Mouse (Mus musculus) liver, adult (tissue): ENCODE measurements around the gene Dnal4.

Experiments
- GATA4 ChIP-seq: IDR thresholded peaks from 2 replicates; pipeline ENCODE4 v1.6.1; 2014; ENCODE audit warnings: mild to moderate bottlenecking, low read length; ENCODE audit not compliant: insufficient replicate concordance

Dnal4 gene

DNA sequence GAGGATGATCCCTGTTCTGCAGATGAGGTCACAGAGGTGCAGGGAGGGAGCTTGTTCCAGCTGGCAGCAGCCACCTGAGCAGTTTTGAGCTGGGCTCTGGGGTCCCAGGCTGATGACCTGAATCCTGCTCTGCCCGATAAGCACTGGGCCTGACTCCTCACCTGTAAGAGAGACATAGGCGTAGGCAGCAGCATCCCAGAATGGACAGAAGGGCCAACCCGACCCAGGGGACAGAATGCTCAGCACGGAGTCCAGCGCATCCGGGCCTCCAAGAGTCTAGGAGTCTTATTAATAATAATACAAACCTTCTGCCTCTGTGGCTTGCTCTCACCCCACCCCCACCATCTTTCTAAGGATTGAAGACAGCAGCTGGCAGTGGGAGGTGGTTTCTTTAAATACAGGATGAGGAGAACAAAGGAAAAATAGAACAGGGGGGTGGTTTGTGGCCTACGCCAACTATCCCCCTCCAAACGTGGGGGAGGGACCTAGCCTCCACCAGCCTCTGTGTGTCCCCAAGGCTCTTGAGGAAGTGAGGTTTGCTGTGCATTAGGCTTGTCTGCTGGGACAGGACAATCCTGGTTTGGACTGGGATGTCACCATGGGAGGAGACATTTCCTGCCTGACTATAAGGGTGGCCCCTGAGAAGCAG is 21.5 kb downstream of the Dnal4 start:
- TF ChIP-seq GATA4, result no peak

DNA sequence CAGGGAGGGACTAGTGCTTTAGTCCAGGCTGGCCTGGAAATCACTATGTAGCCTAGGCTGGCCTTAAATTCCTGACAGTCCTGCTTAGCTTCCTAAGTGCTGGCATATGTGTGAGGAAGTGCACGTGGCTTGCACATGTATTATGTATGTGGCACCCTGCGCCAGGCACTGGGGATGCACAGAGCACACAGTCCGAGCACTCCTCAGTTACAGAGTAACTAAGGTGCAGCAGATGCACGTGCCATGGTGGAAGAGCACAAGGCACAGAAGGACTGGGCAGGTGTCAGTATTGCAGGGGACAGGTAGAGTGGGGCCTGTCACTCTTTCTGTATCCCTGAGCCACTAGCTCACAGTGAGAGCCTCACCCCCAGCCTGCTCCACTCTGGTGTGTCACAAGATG is 22.5 kb downstream of the Dnal4 start:
- no peak for TF ChIP-seq GATA4

DNA sequence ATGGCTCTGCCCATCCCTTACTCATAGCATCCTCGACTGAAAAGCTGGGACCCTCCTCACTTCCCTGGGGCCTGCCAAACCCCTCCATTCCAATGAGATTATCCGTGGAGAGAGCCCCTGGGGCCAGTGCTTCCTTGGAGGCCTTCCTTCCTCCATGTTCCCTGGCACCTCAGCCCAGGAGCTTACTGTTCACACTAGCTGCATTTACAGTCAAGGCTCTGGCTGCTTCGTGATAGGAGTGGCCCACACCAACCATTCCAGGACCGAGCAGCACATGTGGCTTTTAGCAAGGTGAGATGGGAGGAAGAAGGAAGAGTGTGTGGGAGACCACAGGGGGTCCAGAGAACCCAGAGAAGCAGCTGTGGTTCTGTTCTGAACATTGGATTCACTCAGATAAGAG is 23.8 kb downstream of the Dnal4 start:
- TF ChIP-seq GATA4, result no peak

DNA sequence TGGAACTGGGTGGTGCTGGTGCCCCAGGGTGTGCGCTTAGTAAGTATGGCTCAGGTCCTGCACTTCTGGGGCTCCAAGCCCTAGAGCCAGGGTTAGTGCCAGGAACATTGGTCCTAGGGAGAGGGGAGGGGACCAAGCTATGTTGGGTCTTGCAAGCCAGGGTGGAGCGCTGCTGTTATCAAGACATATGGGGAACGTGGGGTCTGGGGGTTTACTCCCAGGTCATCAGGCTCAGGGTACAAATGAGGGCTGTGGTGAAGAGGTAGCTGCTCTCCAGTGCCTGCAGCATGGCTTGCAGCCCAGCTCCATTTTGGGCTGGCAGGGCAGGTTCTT is 24.3 kb downstream of the Dnal4 start:
- no peak for TF ChIP-seq GATA4

DNA sequence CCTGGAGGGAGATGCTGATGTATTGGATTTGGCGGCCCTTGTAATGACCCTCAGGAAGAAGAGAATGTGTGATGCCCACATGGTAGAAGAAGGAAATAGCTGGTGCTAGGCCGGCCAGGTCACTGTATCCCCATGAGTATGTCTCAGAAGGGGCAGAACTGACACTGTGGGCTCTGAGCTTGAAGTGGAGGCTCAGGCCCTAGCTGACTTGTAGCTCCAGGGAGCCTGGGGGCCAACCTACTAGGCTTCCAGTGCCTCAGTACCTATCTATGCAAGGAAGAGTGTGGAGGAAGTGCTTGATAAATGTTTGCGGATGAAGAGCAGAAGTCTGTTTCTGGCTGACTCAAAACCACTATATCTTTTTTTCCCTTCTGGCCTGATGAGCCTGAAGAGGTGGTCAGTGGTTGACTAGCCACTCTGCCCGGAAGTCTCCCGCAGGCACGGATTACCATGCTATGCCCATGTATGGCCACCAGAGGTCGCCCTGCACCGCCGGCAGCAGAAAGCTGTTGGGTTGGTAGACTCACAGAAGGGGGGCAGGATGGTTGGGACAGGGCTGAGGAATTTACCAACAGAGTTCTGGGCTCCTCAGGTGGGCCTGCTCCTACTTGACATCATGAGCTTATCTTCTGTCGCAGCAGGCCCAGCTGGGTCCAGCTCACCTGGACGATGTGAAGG is 24.8 kb downstream of the Dnal4 start:
- TF ChIP-seq GATA4, result no peak

DNA sequence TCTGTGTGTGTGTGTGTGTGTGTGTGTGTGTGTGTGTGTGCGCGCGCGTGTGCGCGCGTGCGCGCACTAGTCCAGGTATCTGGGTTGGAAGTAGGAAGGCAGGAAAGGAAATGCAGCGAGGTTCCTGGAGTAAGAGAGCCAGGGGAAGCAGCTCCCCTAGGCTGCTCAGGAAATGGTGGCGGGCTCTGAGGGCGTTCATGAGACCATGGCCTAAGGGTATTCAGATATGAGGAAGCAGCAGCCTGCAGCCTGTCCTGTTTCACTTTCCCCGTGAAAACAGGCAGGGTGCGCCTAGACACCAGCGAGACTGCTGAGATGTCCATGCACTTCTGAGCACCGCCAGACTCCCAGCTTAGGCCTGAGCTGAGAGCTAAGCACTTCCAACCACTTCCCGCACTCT is 25.9 kb downstream of the Dnal4 start:
- TF ChIP-seq GATA4, result no peak

DNA sequence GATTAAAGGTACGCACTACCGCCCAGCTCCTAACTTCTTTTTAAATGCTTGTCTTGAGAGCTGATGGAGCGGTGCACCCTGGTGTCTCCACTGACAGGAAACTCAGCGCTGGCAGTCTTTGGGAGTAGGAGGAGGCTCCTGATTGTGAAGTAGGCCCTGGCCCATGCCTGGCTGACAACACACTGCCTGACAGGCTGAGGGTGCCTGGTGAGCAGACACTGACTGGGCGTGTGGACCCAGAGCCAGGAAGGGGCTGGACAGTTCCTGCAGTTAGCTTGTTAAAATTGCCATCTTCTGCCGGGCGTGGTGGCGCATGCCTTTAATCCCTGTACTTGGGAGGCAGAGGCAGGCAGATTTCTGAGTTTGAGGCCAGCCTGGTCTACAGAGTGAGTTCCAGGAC is 27.4 kb downstream of the Dnal4 start:
- TF ChIP-seq GATA4, result no peak

DNA sequence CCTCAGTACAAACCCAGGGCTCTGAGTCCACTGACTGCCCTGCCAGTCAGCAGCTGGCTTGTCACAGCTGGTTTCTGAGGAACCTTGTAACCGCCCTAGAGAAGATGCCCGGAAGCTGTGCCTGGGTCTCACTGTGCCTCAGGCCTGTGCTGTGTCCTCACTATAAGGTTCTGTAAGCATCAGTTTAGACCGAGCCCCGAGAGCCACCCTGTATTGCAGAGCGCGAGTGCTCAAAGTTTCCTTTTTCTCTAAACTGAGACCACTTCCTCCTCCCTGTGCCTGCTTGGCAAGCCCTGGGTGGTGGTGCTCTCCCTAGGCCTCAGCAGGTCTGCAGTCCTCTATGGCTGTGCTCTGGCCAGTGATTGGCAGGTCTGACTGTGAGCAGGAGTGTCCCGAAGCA is 28.5 kb downstream of the Dnal4 start:
- no peak for TF ChIP-seq GATA4

DNA sequence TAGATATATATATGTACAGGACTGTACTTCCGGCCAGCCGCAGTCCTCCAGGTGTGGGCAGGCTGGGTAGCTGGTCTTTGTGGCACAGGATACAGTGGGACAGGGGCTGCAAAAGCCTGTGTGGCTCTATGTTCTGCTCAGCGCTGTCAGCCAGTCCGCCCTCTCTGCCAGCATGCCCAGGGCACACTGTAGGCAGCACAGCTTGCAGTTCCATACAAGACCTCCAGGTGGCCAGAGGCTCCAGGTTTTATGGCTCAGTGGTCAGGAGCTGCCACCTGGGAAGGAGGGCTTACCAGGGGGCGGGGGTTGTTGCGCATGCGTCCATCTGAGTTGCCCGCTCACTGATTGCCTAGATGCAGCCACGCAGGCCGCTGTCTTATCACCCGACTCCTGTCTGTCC is 29.7 kb downstream of the Dnal4 start:
- TF ChIP-seq GATA4, result no peak

DNA sequence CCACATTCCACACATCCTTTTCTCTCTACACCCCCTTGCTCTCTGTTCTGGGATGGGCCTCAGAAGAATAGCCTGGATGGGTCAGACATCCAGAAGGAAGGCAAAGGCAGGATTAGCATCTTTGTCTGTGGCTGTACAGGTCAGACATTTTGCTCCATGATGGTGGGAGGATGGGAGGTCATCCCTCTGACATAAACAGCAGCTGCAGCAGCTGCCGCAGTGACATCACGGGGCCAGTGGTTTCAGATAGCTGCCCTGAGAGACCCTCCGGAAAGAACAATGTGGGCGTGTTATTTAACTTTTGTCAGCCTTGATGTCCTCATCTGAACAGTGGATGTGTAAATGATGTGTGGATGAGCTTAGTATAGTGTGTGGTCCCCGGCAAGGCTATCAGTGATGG is 31.8 kb downstream of the Dnal4 start:
- TF ChIP-seq GATA4, result no peak

DNA sequence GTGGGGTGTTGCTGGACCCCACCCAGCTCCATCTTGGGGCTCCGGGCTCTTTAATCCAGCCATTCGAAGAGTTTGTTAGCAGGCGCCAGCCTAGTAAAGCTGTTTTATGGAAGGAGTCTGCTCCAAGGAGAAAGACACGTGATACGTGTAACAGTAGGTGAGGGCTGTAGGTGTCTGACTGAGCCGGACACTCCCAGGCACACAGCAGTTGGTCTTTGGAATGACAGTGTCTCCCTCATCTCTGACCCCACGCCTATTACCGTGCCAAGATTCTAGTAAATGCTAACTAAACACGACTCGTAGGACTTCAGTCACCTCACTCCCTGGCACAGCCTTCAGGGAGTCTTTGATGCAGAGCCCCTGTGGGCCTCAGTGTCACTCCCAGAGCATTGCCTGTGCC is 32.3 kb downstream of the Dnal4 start:
- TF ChIP-seq GATA4, result no peak

DNA sequence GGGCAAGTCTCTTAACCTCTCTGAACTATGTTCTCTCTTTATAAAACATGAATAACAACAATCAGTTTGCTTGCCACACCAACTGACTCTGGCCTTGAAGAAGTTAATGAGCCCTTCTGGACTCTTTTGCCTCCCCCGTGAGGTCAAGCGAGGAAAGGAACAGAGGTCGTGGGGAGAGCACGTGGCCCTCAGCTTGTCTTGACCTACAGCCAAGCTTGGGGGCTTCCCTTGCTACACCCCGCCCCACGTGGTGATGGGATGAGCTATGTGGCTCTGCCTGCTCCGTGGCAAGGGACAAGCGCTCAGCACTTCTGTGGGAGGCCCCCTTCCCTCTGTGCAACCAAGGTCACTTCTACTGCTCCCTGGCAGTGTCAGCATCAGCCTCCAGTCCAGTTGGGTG is 32.9 kb downstream of the Dnal4 start:
- no peak for TF ChIP-seq GATA4

DNA sequence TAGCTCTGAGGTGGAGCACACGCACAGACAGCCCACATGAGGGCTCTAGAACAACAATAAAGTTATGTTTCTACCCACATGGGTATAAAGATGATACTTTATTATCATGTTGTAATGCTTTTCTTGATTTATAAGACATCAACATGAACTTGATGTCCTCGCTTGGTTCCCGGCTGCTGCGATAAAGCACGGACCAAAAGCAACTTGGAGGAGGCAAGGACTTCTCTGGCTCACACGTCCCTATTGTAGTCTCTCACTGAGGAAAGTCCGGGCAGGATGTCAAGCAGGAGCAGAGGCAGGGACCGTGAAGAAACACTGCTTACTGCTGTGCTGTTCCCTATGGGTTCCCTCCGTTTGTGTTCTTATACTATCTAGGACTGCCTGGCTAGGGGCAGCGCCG is 33.6 kb downstream of the Dnal4 start:
- TF ChIP-seq GATA4, result no peak

DNA sequence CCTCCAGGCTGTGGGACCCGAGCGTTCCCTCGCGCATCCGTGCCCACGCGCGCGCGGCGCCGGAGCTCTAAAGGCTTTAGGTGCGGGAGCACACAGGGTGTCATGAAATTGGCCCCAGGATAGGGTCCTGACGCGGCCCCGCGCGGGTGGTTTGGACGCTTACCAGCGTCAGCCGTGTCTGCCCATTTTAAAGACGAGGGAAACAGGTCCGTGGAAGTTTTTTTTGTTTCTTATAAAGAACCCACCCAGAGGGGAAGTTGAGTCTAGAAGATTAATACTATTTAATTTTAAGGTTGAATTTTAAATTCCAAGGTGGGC is 35.0 kb downstream of the Dnal4 start:
- TF ChIP-seq GATA4, result no peak

DNA sequence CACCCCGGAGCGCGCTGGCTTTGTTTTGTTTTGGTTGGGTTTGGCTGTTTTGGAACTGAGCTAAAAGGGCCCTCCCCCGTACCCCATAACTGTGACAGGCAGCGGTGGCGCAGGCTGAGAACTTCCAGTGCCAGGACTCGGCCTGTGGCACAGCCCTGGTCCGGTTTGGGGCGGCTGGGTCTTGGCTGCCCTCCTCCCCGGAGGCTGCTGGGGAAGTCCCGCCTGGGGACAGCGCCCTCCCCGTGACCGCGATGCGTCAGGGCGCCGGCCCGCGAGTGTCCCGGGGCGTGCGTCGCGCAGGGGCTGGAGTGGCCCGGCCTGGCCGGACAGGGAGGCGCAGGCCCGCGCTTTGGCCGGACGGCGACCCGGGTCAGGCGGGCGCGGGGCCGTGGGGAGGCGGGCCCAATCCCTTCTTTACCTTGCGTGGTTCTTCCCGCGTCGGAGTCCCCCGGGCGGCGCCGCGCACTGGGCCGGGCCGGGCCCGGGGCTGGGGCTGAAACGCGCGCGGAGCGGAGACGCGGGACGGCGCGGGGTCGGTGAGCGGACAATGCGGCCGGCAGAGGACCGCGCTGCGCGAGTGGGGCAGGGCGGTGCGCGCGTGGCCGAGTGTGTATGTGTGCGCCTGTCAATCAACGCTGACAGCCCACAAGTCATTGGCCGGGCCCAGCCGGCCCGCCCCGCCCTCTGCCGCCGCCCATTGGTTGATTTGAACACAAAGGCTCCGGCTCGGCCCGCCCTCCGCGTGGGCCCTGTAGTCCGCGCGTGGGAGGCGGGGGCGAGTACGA is 35.5 kb downstream of the Dnal4 start, which contains the start of gene Sun2:
Gene Sun2, minus strand, starts transcription at position 616 of the 785 bp plus-strand sequence.
- no peak for TF ChIP-seq GATA4

DNA sequence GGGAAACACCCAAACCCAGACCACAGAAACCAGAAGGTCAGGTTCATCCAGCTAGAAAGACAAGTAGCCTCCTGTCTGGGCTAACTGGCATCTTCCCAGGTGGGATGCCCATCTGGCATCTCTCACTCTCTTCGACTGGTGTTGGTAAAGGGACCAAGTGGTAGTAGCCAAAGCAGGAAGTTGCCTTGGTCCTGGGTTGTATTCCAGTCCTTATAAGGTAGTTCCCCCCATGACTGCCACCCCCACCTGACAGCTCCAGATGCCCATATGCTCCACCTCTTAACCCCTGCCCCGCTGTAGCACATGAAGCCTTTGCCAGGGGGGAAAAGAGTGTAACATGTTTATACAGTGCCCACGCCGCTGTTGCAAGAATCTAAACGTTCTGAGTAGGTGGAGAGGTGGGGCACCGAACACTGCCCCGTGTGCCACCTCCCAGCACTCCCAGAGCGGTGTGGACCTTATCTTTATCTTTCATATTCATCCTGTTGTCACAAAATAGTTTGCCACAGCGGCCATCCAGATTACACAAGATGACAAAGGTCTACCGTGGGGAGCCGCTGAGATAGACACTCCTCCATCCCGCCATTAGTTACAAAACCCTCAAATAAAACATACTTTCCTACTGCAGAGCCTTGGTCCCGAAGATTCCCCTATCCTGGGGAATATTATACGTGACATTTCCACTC is 36.3 kb downstream of the Dnal4 start:
- TF ChIP-seq GATA4, result no peak; the same call in 1 of the 2 replicates
